Comparison of ENCODE assay signal across 15 mouse cellular contexts in genomic region chr11:96070353-96070752, GRCm38 (mm10). TPM values are rescaled to one million over a fixed set of nuclear protein-coding genes. Genes with fewer than 3 reads are reported as not detected.
"Had no signal": no experiment of that assay in that cellular context is flagged by ENCODE, and none has a peak within 500 bp of the region (broad histone marks: within the 10 kb centered on the region; RNA-seq: fewer than 3 reads in every experiment).

No protein-coding gene starts in this region.

- H3K4me3 ChIP-seq: limb, embryonic 12.5 days; liver, embryonic 15.5 days; midbrain, embryonic 13.5 days had no signal

- H3K9ac ChIP-seq: limb, embryonic 12.5 days; liver, embryonic 15.5 days; midbrain, embryonic 13.5 days had no signal

- H3K4me2 ChIP-seq: limb, embryonic 12.5 days; liver, embryonic 15.5 days; midbrain, embryonic 13.5 days had no signal

- H3K27ac ChIP-seq: limb, embryonic 12.5 days; liver, embryonic 15.5 days; midbrain, embryonic 13.5 days had no signal

- ATAC-seq: lung, postnatal 0 days; midbrain, embryonic 13.5 days had no signal

- H3K9me3 ChIP-seq: limb, embryonic 12.5 days; liver, embryonic 15.5 days; midbrain, embryonic 13.5 days had no signal

- DNase-seq: layer of hippocampus, adult 9-11 months; liver; lung, adult 2 months; lung, postnatal 36 days; right cerebral cortex, postnatal 14 days; thymus, postnatal 36 days had no signal

- H3K27me3 ChIP-seq: limb, embryonic 12.5 days; liver, embryonic 15.5 days; midbrain, embryonic 13.5 days had no signal

RNA-seq across cellular contexts. Expression of gene Calcoco2, which starts 41.4 kb away (rescaled TPM):
- total RNA-seq: left cerebral cortex, postnatal 36 days; megakaryocyte progenitor cell, adult 5-6 weeks; midbrain, postnatal 0 days had no signal
- polyA plus RNA-seq: limb, embryonic 12.5 days; liver, embryonic 15.5 days; midbrain, embryonic 13.5 days; midbrain, postnatal 0 days; neural tube, embryonic 14.5 days had no signal

RNA-seq across cellular contexts. Expression of gene Gip, which starts 46.0 kb away (rescaled TPM):
- total RNA-seq: layer of hippocampus, adult 18-20 months; left cerebral cortex, postnatal 36 days; megakaryocyte progenitor cell, adult 5-6 weeks; midbrain, postnatal 0 days had no signal
- polyA plus RNA-seq: limb, embryonic 12.5 days; liver, embryonic 15.5 days; lung, adult 2 months; lung, postnatal 0 days; midbrain, embryonic 13.5 days; midbrain, postnatal 0 days; neural tube, embryonic 14.5 days had no signal
